Mouse (Mus musculus) inflammation-experienced regulatory T-cells, adult 6 months (primary cell): ENCODE measurements at regions not wholly inside any gene's neighbourhood (a gene's known extent, or its start where the extent isn't known, plus 50 kb on each side); places are given as distances from the start of the nearest gene placed in this dataset.

Experiments
- ATAC-seq: one replicate; pipeline ENCODE4 v1.8.0; 2017

- no peak for ATAC-seq
Measured at GRCm38 (mm10) chr16:18683556-18683955, 53.8 kb upstream of the Sept5 start.

- ATAC-seq: no peak
Measured at GRCm38 (mm10) chr16:18686044-18686761, 56.4 kb upstream of the Sept5 start.

GRCm38 (mm10) chr16:18686916-18687315, 57.2 kb upstream of the Sept5 start:
- no peak for ATAC-seq

GRCm38 (mm10) chr16:18687367-18687766, 57.6 kb upstream of the Sept5 start:
- ATAC-seq: peak; percentile 28

GRCm38 (mm10) chr16:18695596-18695995, 65.8 kb upstream of the Sept5 start:
- ATAC-seq: no peak

GRCm38 (mm10) chr16:18696074-18696819, 66.5 kb upstream of the Sept5 start:
- no peak for ATAC-seq

- ATAC-seq: no peak
Measured at GRCm38 (mm10) chr16:18696820-18697168, 67.0 kb upstream of the Sept5 start.

- ATAC-seq: no peak
Measured at GRCm38 (mm10) chr16:18704126-18704525, 72.5 kb upstream of the Cldn5 start.

- ATAC-seq: no peak
Measured at GRCm38 (mm10) chr16:18705028-18705648, 71.5 kb upstream of the Cldn5 start.

- no peak for ATAC-seq
Measured at GRCm38 (mm10) chr16:18711637-18712125, 65.0 kb upstream of the Cldn5 start.

GRCm38 (mm10) chr16:18713017-18713416, 63.6 kb upstream of the Cldn5 start:
- no peak for ATAC-seq

GRCm38 (mm10) chr16:18715381-18715780, 61.3 kb upstream of the Cldn5 start:
- no peak for ATAC-seq

GRCm38 (mm10) chr16:18718040-18718439, 58.6 kb upstream of the Cldn5 start:
- ATAC-seq: no peak

- no peak for ATAC-seq
Measured at GRCm38 (mm10) chr16:18720433-18721233, 56.0 kb upstream of the Cldn5 start.

- ATAC-seq: no peak
Measured at GRCm38 (mm10) chr16:18723186-18723843, 53.3 kb upstream of the Cldn5 start.

GRCm38 (mm10) chr16:18723874-18724273, 52.8 kb upstream of the Cldn5 start:
- no peak for ATAC-seq

- ATAC-seq: no peak
Measured at GRCm38 (mm10) chr16:18724706-18725105, 51.9 kb upstream of the Cldn5 start.
